Mouse (Mus musculus) intestine, embryonic 16.5 days (tissue): ENCODE results near the gene Adarb2. TPM values are rescaled to one million over a fixed set of nuclear protein-coding genes. Genes with fewer than 3 reads are reported as not detected.

Source experiments
- ATAC-seq: fragments of 200-750 bp; cut with Nextera tagmentation; 2 replicates; pipeline ENCODE4 v1.8.0; 2017; ENCODE audit warnings: moderate TSS enrichment, moderate library complexity
- H3K27ac ChIP-seq: fragments of 300-500 bp; sonication (generic); 2 replicates; pipeline ENCODE4 v1.5.1; 2014; ENCODE audit warnings: mild to moderate bottlenecking, low read length
- H3K27me3 ChIP-seq: fragments of 300-500 bp; sonication (generic); replicated peaks from 2 replicates; pipeline ENCODE4 v1.6.1; 2014; ENCODE audit warnings: low read length, control low read depth, mixed read lengths; ENCODE audit not compliant: control insufficient read depth, insufficient read depth
- H3K36me3 ChIP-seq: fragments of 300-500 bp; sonication (generic); 2 replicates; pipeline ENCODE4 v1.6.1; 2014; ENCODE audit warnings: low read length, control low read depth; ENCODE audit not compliant: control insufficient read depth, insufficient read depth
- H3K4me1 ChIP-seq: fragments of 300-500 bp; sonication (generic); 2 replicates; pipeline ENCODE4 v1.6.1; 2014; ENCODE audit warnings: low read length, control low read depth, mixed read lengths; ENCODE audit not compliant: control insufficient read depth, insufficient read depth
- H3K4me2 ChIP-seq: fragments of 300-500 bp; sonication (generic); 2 replicates; pipeline ENCODE4 v1.6.1; 2014; ENCODE audit warnings: low read depth, low read length, control low read depth
- H3K4me3 ChIP-seq: fragments of 300-500 bp; sonication (generic); 2 replicates; pipeline ENCODE4 v1.5.1; 2014; ENCODE audit warnings: mild to moderate bottlenecking, low read length
- H3K9ac ChIP-seq: fragments of 300-500 bp; sonication (generic); 2 replicates; pipeline ENCODE4 v1.6.1; 2014; ENCODE audit warnings: low read depth, low read length
- H3K9me3 ChIP-seq: fragments of 300-500 bp; sonication (generic); 2 replicates; pipeline ENCODE4 v1.6.1; 2016; ENCODE audit warnings: low read length, control low read depth; ENCODE audit not compliant: control insufficient read depth
- WGBS: fragments of 180-500 bp; shearing (Covaris S2); extraction: QIAGEN DNeasy Blood & Tissue Kit; methylation state at CpG from one replicate; pipeline ENCODE4 v1.1.7; 2014; 5-methylcytosine and 5-hydroxymethylcytosine counted together
- polyA plus RNA-seq: library from polyadenylated mRNA; unstranded; fragments of >200 nt; fragmentation: Nextera tagmentation; extraction: Ambion mirVana; gene quantifications from 2 replicates; pipeline ENCODE4 v1.2.1, GENCODE M21; 2015

The Adarb2 gene
- polyA plus RNA-seq, 1 experiment from 2014 or later = 0.43 TPM

DNA sequence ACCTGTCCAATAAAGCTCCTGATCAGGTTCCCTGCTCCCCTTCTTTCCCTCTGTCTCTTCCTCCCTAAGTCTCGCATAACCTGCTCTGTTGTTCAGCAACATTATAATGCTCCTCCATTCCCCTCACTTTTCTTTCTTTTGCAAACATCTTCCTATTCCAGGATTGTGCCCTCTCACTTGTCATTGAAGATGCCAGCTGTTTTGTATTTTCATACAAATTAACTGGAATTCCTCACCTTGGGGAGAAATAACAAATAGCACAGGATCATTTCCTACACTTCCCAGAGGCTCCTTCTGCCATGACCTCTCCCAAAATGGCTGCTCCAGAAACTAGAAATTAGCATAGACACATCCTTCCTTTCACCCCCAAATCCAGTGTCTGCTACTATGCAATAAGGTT is 276.1 kb downstream of the Adarb2 start:
- no peak overlapping the region for H3K27ac ChIP-seq
- H3K36me3 ChIP-seq = no peaks in the 10 kb centered on the region
- no peaks in the 10 kb centered on the region for H3K9me3 ChIP-seq
- 86% methylated on average over 1 of the region's 1 CpGs for WGBS
- no peaks in the 10 kb centered on the region for H3K4me1 ChIP-seq
- no peak overlapping the region for H3K9ac ChIP-seq
- H3K4me3 ChIP-seq = no peak overlapping the region
- ATAC-seq = no peak
- no peaks in the 10 kb centered on the region for H3K27me3 ChIP-seq
- H3K4me2 ChIP-seq = no peak overlapping the region

DNA sequence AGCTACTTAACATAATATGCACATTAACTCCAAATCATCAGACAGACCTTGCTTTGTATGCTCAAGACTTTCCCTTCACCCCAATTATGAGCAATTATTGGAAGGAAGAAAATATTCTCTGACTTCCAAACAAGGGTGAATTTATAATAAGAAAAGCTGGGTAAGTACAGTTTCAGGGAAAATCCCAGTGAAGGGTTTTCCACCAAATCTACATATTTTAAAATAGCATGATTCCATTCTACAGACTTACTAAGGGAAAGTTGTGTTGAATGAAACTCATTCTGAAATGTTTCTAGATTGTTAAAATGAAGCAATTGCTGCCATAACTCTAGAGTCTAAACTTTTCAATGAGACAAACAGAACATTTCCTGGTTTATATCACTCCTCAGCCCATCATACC is 277.3 kb downstream of the Adarb2 start:
- H3K4me1 ChIP-seq = no peaks in the 10 kb centered on the region

DNA sequence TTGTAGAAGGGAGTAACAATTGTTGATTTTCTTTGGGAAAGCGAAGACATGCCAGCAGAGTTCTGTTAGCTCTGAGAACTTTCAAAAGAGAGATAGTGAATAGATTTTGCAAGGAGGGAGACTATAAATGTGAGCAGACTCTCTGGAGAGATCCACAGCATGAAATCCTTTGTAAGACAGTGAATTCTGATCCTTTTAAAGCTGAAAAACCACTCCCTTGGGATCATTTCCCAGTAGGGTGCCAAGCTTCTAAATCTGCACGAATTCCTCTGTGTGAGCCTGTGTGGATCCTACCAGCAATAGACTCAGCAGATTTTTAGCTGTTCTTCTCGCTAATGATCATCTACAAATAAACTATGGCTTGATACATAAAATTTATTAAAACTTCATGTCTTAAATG is 278.7 kb downstream of the Adarb2 start:
- H3K27me3 ChIP-seq = no peaks in the 10 kb centered on the region
- WGBS = 60% methylated on average over 3 of the region's 3 CpGs

More for the DNA sequence above, 277.3 kb downstream of the Adarb2 start:
- H3K9me3 ChIP-seq = no peaks in the 10 kb centered on the region
- H3K4me3 ChIP-seq = no peak overlapping the region
- no peak overlapping the region for H3K9ac ChIP-seq
- no peak overlapping the region for H3K27ac ChIP-seq
- no peaks in the 10 kb centered on the region for H3K27me3 ChIP-seq
- no peaks in the 10 kb centered on the region for H3K36me3 ChIP-seq
- no peak for ATAC-seq
- no peak overlapping the region for H3K4me2 ChIP-seq

DNA sequence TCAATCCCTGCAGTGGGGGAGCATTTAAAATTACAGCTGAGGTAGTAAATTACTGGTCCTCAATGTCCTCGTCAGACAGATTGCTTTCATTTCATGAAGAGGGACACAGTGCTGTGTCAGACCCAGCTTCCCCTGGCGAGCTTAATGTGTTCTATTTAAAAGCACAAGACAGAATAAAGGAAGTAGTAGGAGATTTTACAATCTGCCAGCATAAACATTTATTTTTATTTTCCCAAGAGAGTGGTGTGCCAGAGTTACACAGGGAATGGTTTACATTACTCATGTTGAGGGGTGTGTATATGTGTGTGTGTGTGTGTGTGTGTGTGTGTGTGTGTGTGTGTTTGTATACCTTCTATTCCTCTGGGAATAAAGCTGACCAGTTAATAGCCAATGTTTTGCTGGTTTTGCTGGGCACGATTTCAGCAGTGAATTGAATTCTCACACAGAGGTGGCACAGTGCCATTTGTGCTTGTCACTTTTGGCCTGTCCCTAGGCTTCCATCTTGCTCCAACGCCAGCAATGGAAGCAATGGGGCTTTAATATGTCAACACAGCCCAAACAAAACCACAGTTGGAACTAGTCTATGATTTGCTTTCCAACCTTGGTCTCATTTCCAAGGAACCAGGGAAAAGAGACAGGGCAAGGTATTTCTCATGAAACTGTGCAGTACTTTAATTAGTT is 282.1 kb downstream of the Adarb2 start:
- WGBS = 46% methylated on average over 4 of the region's 4 CpGs
- Histone ChIP-seq H3K4me2 (no peak overlapping the region), H3K4me1 (0 out of 2 replicates have a peak, but pooled peaks cover 3% of the 10 kb centered on the region), H3K9me3 (no peaks in the 10 kb centered on the region), H3K9ac (no peak overlapping the region), H3K27me3 (no peaks in the 10 kb centered on the region), H3K36me3 (no peaks in the 10 kb centered on the region), H3K27ac (no peak overlapping the region), H3K4me3 (no peak overlapping the region)
- ATAC-seq = no peak

More for the DNA sequence above, 278.7 kb downstream of the Adarb2 start:
- no peaks in the 10 kb centered on the region for H3K4me1 ChIP-seq
- no peak overlapping the region for H3K27ac ChIP-seq
- no peak for ATAC-seq
- H3K9me3 ChIP-seq = no peaks in the 10 kb centered on the region
- H3K4me2 ChIP-seq = no peak overlapping the region
- H3K36me3 ChIP-seq = no peaks in the 10 kb centered on the region
- no peak overlapping the region for H3K9ac ChIP-seq
- H3K4me3 ChIP-seq = no peak overlapping the region

DNA sequence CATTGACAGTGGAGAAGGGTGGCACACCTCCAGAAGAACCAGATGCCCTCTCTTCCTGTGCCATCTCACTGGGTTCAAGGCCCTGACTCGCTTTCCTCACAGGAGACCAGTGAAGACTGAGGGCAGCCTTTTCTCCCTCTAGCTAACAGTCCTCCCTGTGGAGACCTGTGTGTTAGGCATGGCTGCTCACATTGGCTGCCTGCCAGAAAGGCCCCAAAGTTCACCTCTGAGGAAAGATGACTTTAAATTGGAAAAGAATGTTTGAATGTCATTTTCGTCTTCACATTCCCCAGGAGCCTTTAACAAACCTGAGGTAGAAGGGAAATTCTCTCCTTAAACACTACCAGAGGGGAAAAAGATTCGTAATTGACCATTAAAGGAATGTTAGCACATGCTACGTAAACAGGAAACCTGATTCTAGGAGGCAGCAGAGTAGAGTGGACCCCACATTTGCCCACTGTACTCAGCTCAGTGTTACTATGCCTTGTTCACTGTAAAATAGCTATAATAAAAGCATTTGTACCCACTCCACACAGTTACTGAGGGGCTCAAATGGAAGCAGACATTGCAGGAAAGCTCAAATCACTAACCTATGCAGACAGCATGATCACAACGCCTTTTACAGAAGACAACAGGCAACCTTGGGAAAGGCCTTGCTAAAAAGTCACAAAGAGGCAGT is 285.2 kb downstream of the Adarb2 start:
- H3K9ac ChIP-seq = no peak overlapping the region
- no peak overlapping the region for H3K4me3 ChIP-seq
- no peak overlapping the region for H3K27ac ChIP-seq
- no peaks in the 10 kb centered on the region for H3K9me3 ChIP-seq
- H3K4me1 ChIP-seq = 0 out of 2 replicates have a peak, but pooled peaks cover 3% of the 10 kb centered on the region
- ATAC-seq = no peak
- H3K36me3 ChIP-seq = no peaks in the 10 kb centered on the region
- H3K4me2 ChIP-seq = no peak overlapping the region
- no peaks in the 10 kb centered on the region for H3K27me3 ChIP-seq
- WGBS = 52% methylated on average over 5 of the region's 5 CpGs

DNA sequence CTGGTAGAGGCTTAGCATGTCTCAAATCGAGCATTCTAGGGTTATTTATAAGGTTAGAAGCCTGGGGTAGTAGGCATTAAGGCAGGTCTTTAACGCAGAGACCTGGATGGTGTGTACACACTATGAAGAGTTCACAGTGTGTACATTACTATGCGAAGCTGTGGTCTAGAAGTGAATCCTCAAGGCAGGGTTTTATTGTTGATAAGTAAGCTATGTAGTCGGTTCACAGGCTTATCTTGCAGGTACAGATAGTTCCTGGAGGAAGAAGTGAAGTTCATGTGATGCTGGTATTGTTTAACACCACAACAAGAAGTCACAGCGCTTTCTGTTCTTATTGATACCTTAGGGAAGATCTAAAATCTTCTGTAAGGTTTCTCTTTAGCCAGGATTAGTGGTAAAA is 290.7 kb downstream of the Adarb2 start:
- no peaks in the 10 kb centered on the region for H3K9me3 ChIP-seq
- no peak overlapping the region for H3K9ac ChIP-seq
- no peaks in the 10 kb centered on the region for H3K4me1 ChIP-seq
- no peaks in the 10 kb centered on the region for H3K27me3 ChIP-seq
- H3K36me3 ChIP-seq = no peaks in the 10 kb centered on the region
- no peak for ATAC-seq
- 74% methylated on average over 5 of the region's 5 CpGs for WGBS
- no peak overlapping the region for H3K4me3 ChIP-seq
- H3K27ac ChIP-seq = no peak overlapping the region
- H3K4me2 ChIP-seq = no peak overlapping the region

DNA sequence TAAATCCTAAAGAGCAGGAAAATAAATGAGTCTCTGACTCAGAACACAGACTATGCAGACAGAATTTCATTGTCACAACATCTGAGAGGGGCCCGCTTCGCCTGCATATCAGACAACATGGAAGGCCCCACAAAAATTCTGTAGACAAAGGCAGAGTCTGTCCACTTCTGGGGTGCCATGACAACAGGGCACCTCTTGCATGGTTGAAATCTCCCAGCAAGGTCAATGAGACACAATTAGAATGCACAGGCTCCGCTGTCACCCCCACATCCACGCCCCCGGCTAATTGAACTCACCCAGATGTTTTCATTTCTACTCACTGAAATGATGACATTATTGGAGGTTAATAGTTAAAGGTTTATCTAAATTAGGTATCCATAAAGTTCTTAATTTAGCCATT is 296.9 kb downstream of the Adarb2 start:
- ATAC-seq = peak; percentile 69
- Histone ChIP-seq H3K9me3 (no peaks in the 10 kb centered on the region), H3K9ac (no peak overlapping the region), H3K27me3 (no peaks in the 10 kb centered on the region), H3K27ac (no peak overlapping the region), H3K4me1 (no peaks in the 10 kb centered on the region), H3K4me2 (no peak overlapping the region), H3K36me3 (no peaks in the 10 kb centered on the region), H3K4me3 (no peak overlapping the region)
- WGBS = 57% methylated on average over 5 of the region's 5 CpGs

DNA sequence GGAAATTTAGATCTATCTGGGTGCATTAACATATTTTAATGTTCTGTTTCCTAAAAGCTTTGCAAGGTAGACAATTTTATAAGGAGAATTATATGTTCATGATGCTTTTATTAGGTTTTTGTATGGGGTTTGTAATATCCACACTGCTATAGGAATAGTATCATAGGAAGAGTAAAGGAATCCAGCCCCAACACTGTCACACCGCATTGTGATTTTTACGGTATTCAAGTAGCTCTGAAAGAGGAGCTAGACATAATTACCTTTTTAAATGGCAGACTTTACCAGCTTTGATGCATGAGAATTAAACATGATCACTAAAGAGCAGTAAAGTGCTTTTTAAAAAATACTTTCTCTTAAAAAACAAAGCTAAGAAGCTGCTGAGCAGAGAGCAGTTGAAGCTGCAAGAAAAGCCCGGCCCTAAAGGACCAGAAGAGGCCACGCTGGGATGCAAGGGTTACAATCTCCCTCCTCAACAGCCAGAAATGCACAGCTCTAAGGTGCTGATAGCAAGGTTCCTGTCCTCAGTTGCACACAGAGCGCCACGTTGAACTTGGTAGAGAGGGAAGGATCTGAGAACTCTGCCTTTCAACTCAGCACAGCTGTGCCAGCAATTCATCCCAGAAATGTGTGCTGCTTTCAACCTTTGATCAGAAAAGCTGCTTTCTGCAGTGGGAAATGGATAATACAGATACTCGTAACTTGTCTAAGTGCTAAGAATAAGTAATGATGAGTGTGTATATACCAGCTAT is 308.6 kb downstream of the Adarb2 start:
- Histone ChIP-seq H3K9ac (no peak overlapping the region), H3K9me3 (no peaks in the 10 kb centered on the region), H3K36me3 (no peaks in the 10 kb centered on the region), H3K4me1 (no peaks in the 10 kb centered on the region), H3K4me2 (no peak overlapping the region), H3K27me3 (no peaks in the 10 kb centered on the region), H3K27ac (no peak overlapping the region), H3K4me3 (no peak overlapping the region)
- 71% methylated on average over 7 of the region's 7 CpGs for WGBS
- ATAC-seq = no peak

DNA sequence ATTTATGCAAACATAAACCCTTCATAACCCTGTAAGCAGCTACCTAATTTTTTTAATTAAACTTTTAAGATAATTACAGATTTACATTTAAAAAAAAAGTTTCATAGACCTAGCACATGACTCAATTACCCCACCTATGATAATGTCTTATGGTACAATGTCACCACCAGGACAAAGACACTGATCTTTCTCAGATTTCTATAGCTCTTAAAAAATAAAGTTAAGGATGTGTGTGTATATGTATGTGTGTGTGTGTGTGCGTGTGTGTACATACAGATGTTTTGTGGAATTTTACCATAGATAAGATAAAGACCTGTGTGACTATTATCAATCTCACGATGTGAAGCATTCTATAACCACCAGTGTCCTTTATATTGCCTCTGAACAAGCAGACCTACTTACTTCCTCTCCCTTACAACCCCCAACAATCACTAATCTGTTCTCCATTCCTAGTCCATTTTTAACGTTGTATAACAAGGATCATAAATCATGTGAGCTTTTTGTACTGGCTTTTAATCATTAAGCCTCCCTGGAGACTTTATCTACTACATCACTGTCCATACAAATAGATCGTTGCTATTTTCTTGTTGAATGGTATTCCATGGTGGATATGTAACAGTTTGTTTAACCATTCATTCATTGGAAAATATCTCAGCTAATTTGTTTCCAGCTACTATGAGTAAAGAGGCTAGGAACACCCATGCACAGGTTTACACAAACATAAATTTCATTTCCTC is 313.5 kb downstream of the Adarb2 start:
- Histone ChIP-seq H3K9ac (no peak overlapping the region), H3K4me3 (no peak overlapping the region), H3K27ac (no peak overlapping the region), H3K4me1 (no peaks in the 10 kb centered on the region), H3K9me3 (0 out of 2 replicates have a peak, but pooled peaks cover 1% of the 10 kb centered on the region), H3K36me3 (no peaks in the 10 kb centered on the region), H3K27me3 (no peaks in the 10 kb centered on the region), H3K4me2 (no peak overlapping the region)
- ATAC-seq = peak; percentile 90
- WGBS = 41% methylated on average over 4 of the region's 4 CpGs
